ENCODE assay signal across 8 mouse cellular contexts in genomic region chr2:25706643-25707481, GRCm38 (mm10). TPM values are rescaled to one million over a fixed set of nuclear protein-coding genes. Genes with fewer than 3 reads are reported as not detected.
DNase-seq lines count a peak whose midpoint lies in the region; ATAC-seq and TF ChIP-seq lines count a peak whose summit lies in the region.

Bmyc (plus strand) TSS chr2:25706739.

- H3K36me3 ChIP-seq in E14TG2a.4 (ENCODE audit: insufficient read depth, low read length), result no peaks in the 10 kb centered on the region
- H3K36me3 ChIP-seq in forebrain, embryonic 16.5 days (ENCODE audit: control insufficient read depth, insufficient read depth), result no peaks in the 10 kb centered on the region
- H3K36me3 ChIP-seq in liver, embryonic 14.5 days (replicated peaks; ENCODE audit: control insufficient read depth, insufficient read depth, low read depth), result no peaks in the 10 kb centered on the region
- no peaks in the 10 kb centered on the region for H3K36me3 ChIP-seq in neural tube, embryonic 12.5 days
- no peaks in the 10 kb centered on the region for H3K36me3 ChIP-seq in stomach, postnatal 0 days (ENCODE audit: control insufficient read depth, insufficient read depth, low read length)

- intact Hi-C loops in heart, postnatal 14 days (cut with DNase I), result no loop called here

- peaks cover 53% of the 10 kb centered on the region for H3K27me3 ChIP-seq in E14TG2a.4 (ENCODE audit: insufficient read depth, low read length)
- no peaks in the 10 kb centered on the region for H3K27me3 ChIP-seq in forebrain, embryonic 16.5 days (replicated peaks; ENCODE audit: control insufficient read depth, insufficient read depth, low read length)
- no peaks in the 10 kb centered on the region for H3K27me3 ChIP-seq in liver, embryonic 14.5 days (ENCODE audit: control insufficient read depth, insufficient read depth, low read length)
- no peaks in the 10 kb centered on the region for H3K27me3 ChIP-seq in neural tube, embryonic 12.5 days (replicated peaks)
- no peaks in the 10 kb centered on the region for H3K27me3 ChIP-seq in stomach, postnatal 0 days (ENCODE audit: control insufficient read depth, insufficient read depth, low read length)

- H3K9me3 ChIP-seq in E14TG2a.4 (ENCODE audit: low read length), result no peaks in the 10 kb centered on the region
- no peaks in the 10 kb centered on the region for H3K9me3 ChIP-seq in forebrain, embryonic 16.5 days (ENCODE audit: control insufficient read depth, low read length)
- H3K9me3 ChIP-seq in liver, embryonic 14.5 days (ENCODE audit: control insufficient read depth, low read length), result no peaks in the 10 kb centered on the region
- no peaks in the 10 kb centered on the region for H3K9me3 ChIP-seq in neural tube, embryonic 12.5 days
- H3K9me3 ChIP-seq in stomach, postnatal 0 days (ENCODE audit: control insufficient read depth, low read length), result no peaks in the 10 kb centered on the region

- peak within 1 kb of the TSS; percentile 84 for H3K4me3 ChIP-seq in E14TG2a.4 (replicated peaks; ENCODE audit: low read length)
- H3K4me3 ChIP-seq in forebrain, embryonic 16.5 days (replicated peaks; ENCODE audit: low read length), result peak within 1 kb of the TSS; percentile 90
- peak within 1 kb of the TSS; percentile 46 to 48 for H3K4me3 ChIP-seq in liver, embryonic 14.5 days (ENCODE audit: insufficient read depth in 1 of 2, low read depth in 2 of 2, low read length in 2 of 2)
- H3K4me3 ChIP-seq in neural tube, embryonic 12.5 days, result peak within 1 kb of the TSS; percentile 72
- peak within 1 kb of the TSS; percentile 66 for H3K4me3 ChIP-seq in stomach, postnatal 0 days (ENCODE audit: low read depth, low read length)

- ATAC-seq in forebrain, embryonic 16.5 days, result peak; percentile 98
- peak; percentile 56; the same call in 1 of the 2 replicates for ATAC-seq in liver, embryonic 14.5 days (ENCODE audit: insufficient read depth)
- ATAC-seq in neural tube, embryonic 12.5 days (ENCODE audit: low FRiP score, low read depth), result peak; percentile 89
- ATAC-seq in stomach, postnatal 0 days (ENCODE audit: low FRiP score, low TSS enrichment), result peak; percentile 86

- no peak for TF ChIP-seq CTCF in E14TG2a.4 (conservative IDR thresholded peaks at IDR 0.05; ENCODE audit: low read length)
- TF ChIP-seq CTCF in liver, embryonic 14.5 days (IDR thresholded peaks at IDR 0.05; ENCODE audit: low read depth), result peak; percentile 56
- peak; percentile 77 for TF ChIP-seq CTCF in stomach, postnatal 0 days (IDR thresholded peaks at IDR 0.05; ENCODE audit: low read depth)

- H3K4me2 ChIP-seq in forebrain, embryonic 16.5 days (ENCODE audit: low read length), result peak within 1 kb of the TSS; percentile 68
- H3K4me2 ChIP-seq in liver, embryonic 14.5 days (ENCODE audit: low read depth), result peak within 1 kb of the TSS; percentile 68
- peak within 1 kb of the TSS; percentile 82 for H3K4me2 ChIP-seq in neural tube, embryonic 12.5 days (replicated peaks)
- peak within 1 kb of the TSS; percentile 94 for H3K4me2 ChIP-seq in stomach, postnatal 0 days (replicated peaks; ENCODE audit: low read depth)

- H3K27ac ChIP-seq in forebrain, embryonic 16.5 days (ENCODE audit: low read length), result peak within 1 kb of the TSS; percentile 84
- H3K27ac ChIP-seq in liver, embryonic 14.5 days, result no peak within 1 kb of the TSS
- peak within 1 kb of the TSS; percentile 62 for H3K27ac ChIP-seq in neural tube, embryonic 12.5 days
- H3K27ac ChIP-seq in stomach, postnatal 0 days (replicated peaks), result peak within 1 kb of the TSS; percentile 61

- TF ChIP-seq EP300 in liver, embryonic 14.5 days (IDR thresholded peaks at IDR 0.05; ENCODE audit: low read depth), result no peak
- TF ChIP-seq EP300 in stomach, postnatal 0 days (optimal IDR thresholded peaks at IDR 0.05), result no peak

- H3K9ac ChIP-seq in forebrain, embryonic 16.5 days (replicated peaks; ENCODE audit: low read depth, low read length), result peak within 1 kb of the TSS; percentile 69
- no peak within 1 kb of the TSS; the same call in 1 of the 2 replicates for H3K9ac ChIP-seq in liver, embryonic 14.5 days (replicated peaks)
- H3K9ac ChIP-seq in neural tube, embryonic 12.5 days, result peak within 1 kb of the TSS; percentile 76
- H3K9ac ChIP-seq in stomach, postnatal 0 days (ENCODE audit: low read length), result peak within 1 kb of the TSS; percentile 76

- peak; percentile 76 for DNase-seq in cerebellum, adult 11 months
- peak; percentile 77 to 78 for DNase-seq in heart, postnatal 14 days
- DNase-seq in kidney, postnatal 4 days, result peak; percentile 83 to 89
- DNase-seq in liver, embryonic 14.5 days (ENCODE audit: low read depth in 3 of 3, low spot score in 3 of 3), result peak; percentile 24 to 28 (median 27)
- peak; percentile 80 for DNase-seq in stomach, postnatal 0 days (ENCODE audit: low spot score)

- peaks cover 4% of the 10 kb centered on the region; the same call in 1 of the 2 replicates for H3K4me1 ChIP-seq in E14TG2a.4 (replicated peaks; ENCODE audit: low read depth, low read length)
- H3K4me1 ChIP-seq in forebrain, embryonic 16.5 days (replicated peaks; ENCODE audit: control insufficient read depth, insufficient read depth, low read length), result peaks cover 19% of the 10 kb centered on the region
- H3K4me1 ChIP-seq in liver, embryonic 14.5 days (replicated peaks; ENCODE audit: control insufficient read depth in 2 of 2, insufficient read depth in 2 of 2, low read length in 1 of 2), result no peaks in the 10 kb centered on the region
- H3K4me1 ChIP-seq in neural tube, embryonic 12.5 days, result peaks cover 12% of the 10 kb centered on the region
- no peaks in the 10 kb centered on the region for H3K4me1 ChIP-seq in stomach, postnatal 0 days (replicated peaks; ENCODE audit: control insufficient read depth, insufficient read depth)

- WGBS in forebrain, embryonic 16.5 days, result under 1% methylated on average over 77 of the region's 78 CpGs
- under 1% methylated on average over 78 of the region's 78 CpGs for WGBS in liver, embryonic 14.5 days (ENCODE audit: insufficient replicate concordance)
- under 1% methylated on average over 78 of the region's 78 CpGs for WGBS in neural tube, embryonic 12.5 days
- WGBS in stomach, postnatal 0 days, result under 1% methylated on average over 78 of the region's 78 CpGs

RNA-seq across cellular contexts. Expression of gene Bmyc, which starts in this region (rescaled TPM):
- polyA plus RNA-seq in forebrain, embryonic 16.5 days (2015; fragmentation: Nextera tagmentation; extraction: Ambion mirVana), result 105 and 127 TPM in 2 replicates
- total RNA-seq in heart, postnatal 14 days (2021), result 10 to 100 TPM; 12.0 to 12.6 TPM
- 3.9 and 5.9 TPM in 2 replicates for polyA plus RNA-seq in liver, embryonic 14.5 days (2012; rRNA removed)
- 7.3 and 7.4 TPM in 2 replicates for polyA plus RNA-seq in liver, embryonic 14.5 days (2014; fragmentation: Nextera tagmentation; extraction: Ambion mirVana)
- polyA plus RNA-seq in neural tube, embryonic 12.5 days (2016; fragmentation: Nextera tagmentation; extraction: Ambion mirVana), result 94.1 and 95.1 TPM in 2 replicates
- 53.9 and 55.6 TPM in 2 replicates for polyA plus RNA-seq in stomach, postnatal 0 days (2015; fragmentation: Nextera tagmentation; extraction: Ambion mirVana)

Comparison
In these comparisons a context has a peak if more than half of its experiments do, and no peak if none do; other contexts are left out.
1. DNase-seq: peak in every context shown above with its lines; median percentile 86 in kidney, postnatal 4 days; 80 in stomach, postnatal 0 days; 78 in heart, postnatal 14 days; 76 in cerebellum, adult 11 months; 27 in liver, embryonic 14.5 days.